ENCODE assay signal across 19 mouse cellular contexts in the genomic region with DNA sequence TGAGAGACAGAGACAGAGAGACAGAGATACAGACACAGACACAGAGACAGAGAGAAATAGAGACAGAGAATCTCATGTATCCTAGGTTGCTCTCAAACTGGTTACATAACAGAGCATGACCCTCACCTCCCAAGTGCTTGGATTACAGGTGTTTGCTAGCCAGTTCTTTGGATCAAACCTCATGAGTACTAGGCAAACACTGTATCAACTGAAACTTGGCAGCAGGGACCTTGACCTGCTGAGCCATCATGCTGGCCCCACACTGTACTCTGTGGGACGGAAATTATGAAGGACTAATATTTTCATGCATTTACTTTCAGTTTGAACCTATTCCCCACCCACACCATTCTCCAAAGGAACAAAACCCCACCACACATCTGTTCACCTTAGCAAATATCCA. TPM values are rescaled to one million over a fixed set of nuclear protein-coding genes. Genes with fewer than 3 reads are reported as not detected.
DNase-seq lines count a peak whose midpoint lies in the region; ATAC-seq and TF ChIP-seq lines count a peak whose summit lies in the region.
"Had no signal": no experiment of that assay in that cellular context is flagged by ENCODE, and none has a peak within 500 bp of the region (broad histone marks: within the 10 kb centered on the region; RNA-seq: fewer than 3 reads in every experiment).

No protein-coding gene starts in this region.

- H3K79me2 ChIP-seq in CH12.LX (replicated peaks; ENCODE audit: control insufficient read depth, extremely low read depth, insufficient read depth, poor library complexity, severe bottlenecking): no peaks in the 10 kb centered on the region

- H3K4me2 ChIP-seq in CH12.LX (ENCODE audit: insufficient read depth, low read depth, poor library complexity, severe bottlenecking): peak overlapping the region; percentile 47; the same call in 1 of the 2 replicates
- no peak overlapping the region for H3K4me2 ChIP-seq in liver, embryonic 13.5 days
- H3K4me2 ChIP-seq in lung, postnatal 0 days (replicated peaks; ENCODE audit: low read depth, low read length): no peak overlapping the region
- no peak overlapping the region for H3K4me2 ChIP-seq in forebrain, embryonic 12.5 days
- H3K4me2 ChIP-seq: heart, embryonic 15.5 days; kidney, embryonic 15.5 days; midbrain, embryonic 13.5 days had no signal

- H3K36me3 ChIP-seq in CH12.LX (replicated peaks in 1 of 2; ENCODE audit: control insufficient read depth in 1 of 2, insufficient read depth in 1 of 2, low read length in 1 of 2): no peaks in the 10 kb centered on the region
- no peaks in the 10 kb centered on the region for H3K36me3 ChIP-seq in liver, embryonic 13.5 days
- H3K36me3 ChIP-seq in lung, postnatal 0 days (ENCODE audit: insufficient read depth, low read length): no peaks in the 10 kb centered on the region
- no peaks in the 10 kb centered on the region for H3K36me3 ChIP-seq in forebrain, embryonic 12.5 days (replicated peaks)
- H3K36me3 ChIP-seq: heart, embryonic 15.5 days; kidney, embryonic 15.5 days; midbrain, embryonic 13.5 days had no signal

- dilution Hi-C loops in CH12.LX (cut with MboI; ENCODE audit: extremely low pct_ligation_motif_present, extremely low pct_unique_long_range_greater_than_20kb, low sequenced_read_pairs): no loop called here

- no peaks in the 10 kb centered on the region for H3K27me3 ChIP-seq in CH12.LX (replicated peaks)
- H3K27me3 ChIP-seq in liver, embryonic 13.5 days: no peaks in the 10 kb centered on the region
- H3K27me3 ChIP-seq in lung, postnatal 0 days (replicated peaks; ENCODE audit: insufficient read depth, low read length): no peaks in the 10 kb centered on the region
- H3K27me3 ChIP-seq in forebrain, embryonic 12.5 days: no peaks in the 10 kb centered on the region
- H3K27me3 ChIP-seq: heart, embryonic 15.5 days; kidney, embryonic 15.5 days; midbrain, embryonic 13.5 days had no signal

- no peak for TF ChIP-seq RAD21 in CH12.LX (IDR thresholded peaks at IDR 0.05; ENCODE audit: low read depth, low read length)

- H3K9ac ChIP-seq in CH12.LX (ENCODE audit: insufficient read depth, low read depth): no peak overlapping the region
- H3K9ac ChIP-seq in liver, embryonic 13.5 days: no peak overlapping the region
- no peak overlapping the region for H3K9ac ChIP-seq in lung, postnatal 0 days (replicated peaks; ENCODE audit: low read depth)
- H3K9ac ChIP-seq in forebrain, embryonic 12.5 days: no peak overlapping the region
- H3K9ac ChIP-seq: heart, embryonic 15.5 days; kidney, embryonic 15.5 days; midbrain, embryonic 13.5 days had no signal

- no peak overlapping the region for H3K4me3 ChIP-seq in CH12.LX (replicated peaks in 1 of 3; ENCODE audit: low read depth in 2 of 3, low read length in 2 of 3, poor library complexity in 1 of 3)
- H3K4me3 ChIP-seq in liver, embryonic 13.5 days (replicated peaks): no peak overlapping the region
- no peak overlapping the region for H3K4me3 ChIP-seq in lung, postnatal 0 days (ENCODE audit: low read depth, low read length)
- no peak overlapping the region for H3K4me3 ChIP-seq in forebrain, embryonic 12.5 days (replicated peaks)
- H3K4me3 ChIP-seq: heart, embryonic 15.5 days; kidney, embryonic 15.5 days; midbrain, embryonic 13.5 days had no signal

- 58% methylated on average over 1 of the region's 1 CpGs for WGBS in liver, embryonic 13.5 days (ENCODE audit: insufficient replicate concordance)
- WGBS in lung, postnatal 0 days: 64% methylated on average over 1 of the region's 1 CpGs
- 90% methylated on average over 1 of the region's 1 CpGs for WGBS in forebrain, embryonic 12.5 days

- peak; percentile 0 for DNase-seq in gastrocnemius, postnatal 10 days
- DNase-seq in gastrocnemius, postnatal 25 days: no peak
- DNase-seq in CH12.LX (ENCODE audit: extremely low read depth): no peak
- no peak for DNase-seq in liver, embryonic 13.5 days
- peak; percentile 82 for DNase-seq in lung, postnatal 0 days (ENCODE audit: low spot score)
- no peak for DNase-seq in c-Kit-positive CD71-positive TER-119-positive erythroid progenitor cells, embryonic 14.5 days (ENCODE audit: low spot score)
- DNase-seq: B cell, adult 2 months; cerebellum, adult 11-12 months; heart, adult 18-20 months; right cerebral cortex, adult 18-20 months; thymus, postnatal 25 days had no signal

- TF ChIP-seq POLR2A in CH12.LX (IDR thresholded peaks at IDR 0.05; ENCODE audit: low read depth, low read length): no peak

- H3K9me3 ChIP-seq in CH12.LX (replicated peaks; ENCODE audit: low read length): no peaks in the 10 kb centered on the region
- H3K9me3 ChIP-seq in liver, embryonic 13.5 days (replicated peaks): no peaks in the 10 kb centered on the region
- H3K9me3 ChIP-seq in lung, postnatal 0 days (ENCODE audit: low read length): no peaks in the 10 kb centered on the region
- no peaks in the 10 kb centered on the region for H3K9me3 ChIP-seq in forebrain, embryonic 12.5 days
- H3K9me3 ChIP-seq: heart, embryonic 15.5 days; kidney, embryonic 15.5 days; midbrain, embryonic 13.5 days had no signal

- no peak for TF ChIP-seq EP300 in CH12.LX (IDR thresholded peaks at IDR 0.05; ENCODE audit: low read length)
- TF ChIP-seq EP300 in lung, postnatal 0 days (IDR thresholded peaks at IDR 0.05): peak; percentile 50; the same call in 1 of the 2 replicates

- in situ Hi-C loops in CH12.LX (cut with MboI; ENCODE audit: low pct_ligation_motif_present, low pct_unique_long_range_greater_than_20kb, low sequenced_read_pairs): no loop called here

- TF ChIP-seq CTCF in CH12.LX (conservative IDR thresholded peaks at IDR 0.05 in 1 of 2, IDR thresholded peaks at IDR 0.05 in 1 of 2; ENCODE audit: low read depth in 2 of 2, low read length in 2 of 2): no peak
- no peak for TF ChIP-seq CTCF in lung, postnatal 0 days (IDR thresholded peaks at IDR 0.05)

- no peak overlapping the region for H3K27ac ChIP-seq in CH12.LX (ENCODE audit: insufficient read depth, low read depth)
- no peak overlapping the region for H3K27ac ChIP-seq in liver, embryonic 13.5 days
- H3K27ac ChIP-seq in lung, postnatal 0 days (ENCODE audit: low read length): 0 out of 2 replicates have a peak overlapping the region, but pooled peaks have one; percentile 6
- H3K27ac ChIP-seq in forebrain, embryonic 12.5 days: no peak overlapping the region
- H3K27ac ChIP-seq: heart, embryonic 15.5 days; kidney, embryonic 15.5 days; midbrain, embryonic 13.5 days had no signal

- H3K4me1 ChIP-seq in CH12.LX (ENCODE audit: control insufficient read depth in 1 of 2, insufficient read depth in 2 of 2): no peaks in the 10 kb centered on the region
- H3K4me1 ChIP-seq in liver, embryonic 13.5 days (replicated peaks): no peaks in the 10 kb centered on the region
- H3K4me1 ChIP-seq in lung, postnatal 0 days (ENCODE audit: insufficient read depth, low read depth, low read length): peaks cover 6% of the 10 kb centered on the region
- peaks cover 14% of the 10 kb centered on the region for H3K4me1 ChIP-seq in forebrain, embryonic 12.5 days

- peak; percentile 66 for ATAC-seq in liver, embryonic 13.5 days (ENCODE audit: low read depth)
- ATAC-seq in lung, postnatal 0 days: peak; percentile 87
- no peak for ATAC-seq in forebrain, embryonic 12.5 days (ENCODE audit: low FRiP score)
- ATAC-seq in monocyte, adult 5-6 weeks (replicated peaks; ENCODE audit: insufficient number of reproducible peaks, low FRiP score, low TSS enrichment, poor library complexity, severe bottlenecking): no peak
- ATAC-seq: forebrain, embryonic 16.5 days; midbrain, embryonic 13.5 days had no signal

RNA-seq across cellular contexts. Expression of gene Aplnr, which starts 42.6 kb away (rescaled TPM):
- 10 to 100 TPM; 67.2 to 88.4 TPM for total RNA-seq in gastrocnemius, postnatal 10 days (2021)
- total RNA-seq in gastrocnemius, postnatal 25 days (2021): 10 to 100 TPM; 13.7 to 16.9 TPM
- not detected in 2 replicates for total RNA-seq in CH12.LX (2012; rRNA removed)
- total RNA-seq in CH12.LX (2014; rRNA removed): not detected in 2 replicates
- polyA plus RNA-seq in CH12.LX (2012; ENCODE audit: insufficient read length, low read depth): not detected in 2 replicates
- polyA plus RNA-seq in liver, embryonic 13.5 days (2015; fragmentation: Nextera tagmentation; extraction: Ambion mirVana): 2.0 and 2.4 TPM in 2 replicates
- 84.1 and 90.6 TPM in 2 replicates for polyA plus RNA-seq in lung, postnatal 0 days (2015; fragmentation: Nextera tagmentation; extraction: Ambion mirVana)
- polyA plus RNA-seq in forebrain, embryonic 12.5 days (2016; fragmentation: Nextera tagmentation; extraction: Ambion mirVana): 27.7 and 28.1 TPM in 2 replicates
- total RNA-seq in monocyte, adult 5-6 weeks (2017): not detected in 3 replicates
- total RNA-seq: hematopoietic stem cell, adult 5-6 weeks had no signal

RNA-seq across cellular contexts. Expression of gene Tnks1bp1, which starts 45.6 kb away (rescaled TPM):
- 10 to 100 TPM; 52.1 to 69.1 TPM for total RNA-seq in gastrocnemius, postnatal 10 days (2021)
- 10 to 100 TPM; 26.0 to 29.1 TPM for total RNA-seq in gastrocnemius, postnatal 25 days (2021)
- 3.8 and 7.5 TPM in 2 replicates for total RNA-seq in CH12.LX (2012; rRNA removed)
- 1.5 TPM in 2 replicates for total RNA-seq in CH12.LX (2014; rRNA removed)
- 3.9 and 4.0 TPM in 2 replicates for polyA plus RNA-seq in CH12.LX (2012; ENCODE audit: insufficient read length, low read depth)
- polyA plus RNA-seq in liver, embryonic 13.5 days (2015; fragmentation: Nextera tagmentation; extraction: Ambion mirVana): 3.4 and 4.9 TPM in 2 replicates
- 40.3 and 40.7 TPM in 2 replicates for polyA plus RNA-seq in lung, postnatal 0 days (2015; fragmentation: Nextera tagmentation; extraction: Ambion mirVana)
- polyA plus RNA-seq in forebrain, embryonic 12.5 days (2016; fragmentation: Nextera tagmentation; extraction: Ambion mirVana): 38.3 and 39.7 TPM in 2 replicates
- 7.1 to 18.7 TPM (median 10.0 TPM) in 3 replicates for total RNA-seq in monocyte, adult 5-6 weeks (2017)

RNA-seq across cellular contexts. Expression of gene P2rx3, which starts 56.1 kb away (rescaled TPM):
- total RNA-seq in gastrocnemius, postnatal 10 days (2021): under 1 TPM; 0.88 to 0.92 TPM
- under 1 TPM; 0.40 to 0.43 TPM for total RNA-seq in gastrocnemius, postnatal 25 days (2021)
- total RNA-seq in CH12.LX (2012; rRNA removed): 2.4 and 7.1 TPM in 2 replicates
- 1.7 and 2.2 TPM in 2 replicates for total RNA-seq in CH12.LX (2014; rRNA removed)
- 3.7 and 4.7 TPM in 2 replicates for polyA plus RNA-seq in CH12.LX (2012; ENCODE audit: insufficient read length, low read depth)
- polyA plus RNA-seq in liver, embryonic 13.5 days (2015; fragmentation: Nextera tagmentation; extraction: Ambion mirVana): 0.23 and 0.27 TPM in 2 replicates
- polyA plus RNA-seq in lung, postnatal 0 days (2015; fragmentation: Nextera tagmentation; extraction: Ambion mirVana): 0.07 and 0.08 TPM in 2 replicates
- polyA plus RNA-seq in forebrain, embryonic 12.5 days (2016; fragmentation: Nextera tagmentation; extraction: Ambion mirVana): 1.4 and 1.6 TPM in 2 replicates
- 0.29 TPM in 1 of 3 replicates, not detected in the others for total RNA-seq in monocyte, adult 5-6 weeks (2017)
- total RNA-seq: common myeloid progenitor, adult 5-6 weeks; hematopoietic stem cell, adult 5-6 weeks had no signal

RNA-seq across cellular contexts. Expression of gene Ssrp1, which starts 56.3 kb away (rescaled TPM):
- 10 to 100 TPM; 50.9 to 66.6 TPM for total RNA-seq in gastrocnemius, postnatal 10 days (2021)
- 10 to 100 TPM; 25.5 to 28.3 TPM for total RNA-seq in gastrocnemius, postnatal 25 days (2021)
- total RNA-seq in CH12.LX (2012; rRNA removed) (241 and 287 TPM in 2 replicates), CH12.LX (2014; rRNA removed) (287 and 297 TPM in 2 replicates)
- 437 and 585 TPM in 2 replicates for polyA plus RNA-seq in CH12.LX (2012; ENCODE audit: insufficient read length, low read depth)
- 199 and 216 TPM in 2 replicates for polyA plus RNA-seq in liver, embryonic 13.5 days (2015; fragmentation: Nextera tagmentation; extraction: Ambion mirVana)
- polyA plus RNA-seq in lung, postnatal 0 days (2015; fragmentation: Nextera tagmentation; extraction: Ambion mirVana): 81.8 and 87.3 TPM in 2 replicates
- polyA plus RNA-seq in forebrain, embryonic 12.5 days (2016; fragmentation: Nextera tagmentation; extraction: Ambion mirVana): 309 and 322 TPM in 2 replicates
- total RNA-seq in monocyte, adult 5-6 weeks (2017): 113 to 215 TPM (median 119 TPM) in 3 replicates

Comparison
In these comparisons a context has a peak if more than half of its experiments do, and no peak if none do; other contexts are left out.
1. DNase-seq: peak in gastrocnemius, postnatal 10 days (single experiment) and lung, postnatal 0 days (single experiment); none in gastrocnemius, postnatal 25 days (single experiment), CH12.LX (single experiment), liver, embryonic 13.5 days (single experiment) and c-Kit-positive CD71-positive TER-119-positive erythroid progenitor cells, embryonic 14.5 days (single experiment).
2. ATAC-seq: peak in liver, embryonic 13.5 days (single experiment) and lung, postnatal 0 days (single experiment); none in forebrain, embryonic 12.5 days (single experiment) and monocyte, adult 5-6 weeks (single experiment).
3. RNA of gene Aplnr, which starts 42.6 kb away (total RNA-seq): 67.2 to 88.4 TPM in gastrocnemius, postnatal 10 days and 13.7 to 16.9 TPM in gastrocnemius, postnatal 25 days; not detected in CH12.LX and not detected in monocyte, adult 5-6 weeks; every median in the first group is over 10 times any median in the second.